Mouse (Mus musculus) urinary bladder, adult 18-20 months (tissue): ENCODE measurements around the gene Nr3c2.
A peak's percentile ranks its signal among the peaks of the same experiment; 100 is the strongest.

Experiments
- DNase-seq, 2 experiments: peaks; one replicate each; pipeline ENCODE4 v3.0.0; 2022; ENCODE audit warnings: low spot score in 2 of 2, mixed read lengths in 2 of 2

Nr3c2 gene

GRCm38 (mm10) chr8:77055492-77056021, 156.3 kb downstream of the Nr3c2 start:
- DNase-seq: no peak

- DNase-seq: no peak
Measured at GRCm38 (mm10) chr8:77056853-77057252, 157.6 kb downstream of the Nr3c2 start.

GRCm38 (mm10) chr8:77082687-77083086, 183.4 kb downstream of the Nr3c2 start:
- no peak for DNase-seq

- no peak for DNase-seq
Measured at GRCm38 (mm10) chr8:77086036-77086435, 186.8 kb downstream of the Nr3c2 start.

GRCm38 (mm10) chr8:77096721-77097120, 197.5 kb downstream of the Nr3c2 start:
- DNase-seq: no peak

GRCm38 (mm10) chr8:77098101-77098500, 198.9 kb downstream of the Nr3c2 start:
- no peak for DNase-seq

- DNase-seq: no peak
Measured at GRCm38 (mm10) chr8:77100370-77100769, 201.1 kb downstream of the Nr3c2 start.

GRCm38 (mm10) chr8:77102879-77103278, 203.6 kb downstream of the Nr3c2 start:
- no peak for DNase-seq

- DNase-seq: no peak
Measured at GRCm38 (mm10) chr8:77112719-77113118, 213.5 kb downstream of the Nr3c2 start.

GRCm38 (mm10) chr8:77114769-77115168, 215.5 kb downstream of the Nr3c2 start:
- DNase-seq: no peak

GRCm38 (mm10) chr8:77116419-77117079, 217.3 kb downstream of the Nr3c2 start:
- DNase-seq: no peak

GRCm38 (mm10) chr8:77120810-77121570, 221.7 kb downstream of the Nr3c2 start:
- DNase-seq: no peak

- no peak for DNase-seq
Measured at GRCm38 (mm10) chr8:77121571-77121890, 222.3 kb downstream of the Nr3c2 start.

GRCm38 (mm10) chr8:77122300-77122699, 223.1 kb downstream of the Nr3c2 start:
- DNase-seq: peak in 1 of 2 experiments; percentile 16

- DNase-seq: no peak
Measured at GRCm38 (mm10) chr8:77125777-77126176, 226.5 kb downstream of the Nr3c2 start.

- no peak for DNase-seq
Measured at GRCm38 (mm10) chr8:77128006-77128405, 228.8 kb downstream of the Nr3c2 start.

GRCm38 (mm10) chr8:77132903-77133637, 233.8 kb downstream of the Nr3c2 start:
- DNase-seq: peak; percentile 50 to 65

- no peak for DNase-seq
Measured at GRCm38 (mm10) chr8:77133797-77134385, 234.6 kb downstream of the Nr3c2 start.

GRCm38 (mm10) chr8:77145285-77145684, 246.0 kb downstream of the Nr3c2 start:
- DNase-seq: no peak

GRCm38 (mm10) chr8:77154496-77154895, 255.3 kb downstream of the Nr3c2 start:
- DNase-seq: no peak

- no peak for DNase-seq
Measured at GRCm38 (mm10) chr8:77169320-77169719, 270.1 kb downstream of the Nr3c2 start.
